Mouse (Mus musculus): ENCODE results near the gene Tpm1.

DNA sequence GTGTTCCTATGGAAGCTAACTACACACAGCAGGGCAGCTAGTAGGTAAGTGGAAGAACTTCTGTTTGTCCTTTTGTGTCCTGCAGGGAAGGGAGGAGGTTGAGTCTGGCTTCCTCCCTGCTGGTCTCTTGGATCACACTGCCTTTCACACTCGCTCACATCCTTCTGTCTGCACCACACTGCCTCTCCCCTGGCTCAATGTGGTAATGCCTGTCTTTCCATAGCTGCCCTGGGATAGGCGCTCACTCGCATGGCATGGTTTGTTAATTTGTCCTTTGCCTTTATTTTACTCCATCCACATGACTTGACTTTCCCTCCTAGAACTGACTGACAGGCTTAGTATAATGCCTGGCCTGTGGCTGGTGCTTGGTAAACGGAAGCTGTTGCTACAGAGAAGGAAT is 34.6 kb upstream of the Tpm1 start:
- TF ChIP-seq CTCF (IDR thresholded peaks at IDR 0.05) (no peak), EP300 (IDR thresholded peaks at IDR 0.05) (no peak)
